Mouse (Mus musculus): ENCODE data around the gene Il13ra2. TPM values are rescaled to one million over a fixed set of nuclear protein-coding genes. Genes with fewer than 3 reads are reported as not detected.
"Not testable (repeated sequence)": the region's sequence is repeated elsewhere in the genome, so short reads cannot be mapped to it uniquely, and the experiment has no call there.

Gene Il13ra2
- polyA plus RNA-seq (2015; fragmentation: Nextera tagmentation; extraction: Ambion mirVana): 0.12 TPM in 1 of 2 replicates, not detected in the other

DNA sequence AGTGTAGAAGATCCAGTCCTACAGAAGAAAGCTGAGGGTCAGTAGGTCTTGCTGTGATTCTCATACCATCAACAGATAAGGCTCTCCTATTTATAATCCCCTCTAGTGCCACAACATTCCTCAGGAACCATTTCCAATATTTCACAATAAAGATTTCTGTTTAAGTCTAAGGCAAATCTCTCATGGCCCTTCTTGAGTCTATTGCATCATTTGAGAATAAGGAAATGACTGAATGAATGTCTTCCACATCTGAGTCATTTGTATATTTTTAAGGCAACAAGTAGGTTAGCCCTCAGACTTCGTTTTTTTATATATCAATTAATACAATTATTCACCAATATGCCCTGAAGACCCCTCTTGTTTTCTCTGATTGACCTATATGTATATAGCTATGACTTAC is at the start of gene Il13ra2:
Gene Il13ra2, minus strand, starts transcription at position 64 of the 400 bp plus-strand sequence.
- 46% methylated on average over 1 of the region's 1 CpGs for WGBS
- Histone ChIP-seq H3K27me3 (ENCODE audit: control insufficient read depth, insufficient read depth, low read length) (no peaks in the 10 kb centered on the region), H3K4me1 (ENCODE audit: control insufficient read depth, insufficient read depth, low read length) (no peaks in the 10 kb centered on the region), H3K36me3 (ENCODE audit: control insufficient read depth, insufficient read depth) (no peaks in the 10 kb centered on the region), H3K4me3 (ENCODE audit: low read length) (no peak within 1 kb of the TSS), H3K4me2 (ENCODE audit: low read depth, low read length) (no peak within 1 kb of the TSS), H3K9ac (ENCODE audit: low read length) (no peak within 1 kb of the TSS), H3K9me3 (replicated peaks; ENCODE audit: control insufficient read depth, low read length) (no peaks in the 10 kb centered on the region), H3K27ac (ENCODE audit: low read length) (no peak within 1 kb of the TSS)
- ATAC-seq (replicated peaks; ENCODE audit: extremely low read depth, insufficient read depth, low FRiP score): no peak

GRCm38 (mm10) chrX:147453610-147454009 is 24.6 kb upstream of the Il13ra2 start, which contains the start of gene Vmn1r239-ps:
Vmn1r239-ps (minus strand) TSS chrX:147453710.
- 62% methylated on average over 1 of the region's 1 CpGs for WGBS
- H3K27ac ChIP-seq (ENCODE audit: low read length); H3K9me3 ChIP-seq (replicated peaks; ENCODE audit: control insufficient read depth, low read length); H3K9ac ChIP-seq (ENCODE audit: low read length); ATAC-seq (replicated peaks; ENCODE audit: extremely low read depth, insufficient read depth, low FRiP score); H3K27me3 ChIP-seq (ENCODE audit: control insufficient read depth, insufficient read depth, low read length); H3K4me2 ChIP-seq (ENCODE audit: low read depth, low read length); H3K4me3 ChIP-seq (ENCODE audit: low read length); H3K36me3 ChIP-seq (ENCODE audit: control insufficient read depth, insufficient read depth); H3K4me1 ChIP-seq (ENCODE audit: control insufficient read depth, insufficient read depth, low read length): not testable (repeated sequence)

DNA sequence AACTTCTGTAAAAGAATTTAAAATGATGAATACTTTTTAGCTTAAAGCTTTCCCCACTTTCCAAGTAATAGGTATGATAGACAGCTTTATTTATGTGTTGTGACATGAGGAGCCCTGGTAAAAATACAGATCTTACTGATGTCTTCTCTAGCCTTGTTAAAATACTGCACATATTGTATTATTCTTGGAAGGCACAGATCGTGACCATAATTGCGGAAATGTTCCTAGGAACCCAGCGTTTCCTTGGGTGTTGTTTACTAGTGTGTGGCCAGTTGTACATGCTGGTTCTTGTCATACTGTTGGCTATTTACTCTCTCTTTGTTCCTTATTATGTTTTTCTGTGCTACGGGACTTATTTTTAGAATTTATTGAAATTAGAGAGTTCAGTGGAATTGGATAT is 14.4 kb upstream of the Il13ra2 start:
- H3K36me3 ChIP-seq (ENCODE audit: control insufficient read depth, insufficient read depth): no peaks in the 10 kb centered on the region
- no peaks in the 10 kb centered on the region for H3K27me3 ChIP-seq (ENCODE audit: control insufficient read depth, insufficient read depth, low read length)
- H3K9ac ChIP-seq (ENCODE audit: low read length): no peak overlapping the region
- H3K4me3 ChIP-seq (ENCODE audit: low read length): no peak overlapping the region
- no peaks in the 10 kb centered on the region for H3K9me3 ChIP-seq (replicated peaks; ENCODE audit: control insufficient read depth, low read length)
- WGBS: 83% methylated on average over 4 of the region's 4 CpGs
- ATAC-seq (replicated peaks; ENCODE audit: extremely low read depth, insufficient read depth, low FRiP score): no peak
- H3K4me2 ChIP-seq (ENCODE audit: low read depth, low read length): no peak overlapping the region
- no peaks in the 10 kb centered on the region for H3K4me1 ChIP-seq (ENCODE audit: control insufficient read depth, insufficient read depth, low read length)
- H3K27ac ChIP-seq (ENCODE audit: low read length): no peak overlapping the region

- no peak overlapping the region for H3K4me3 ChIP-seq (ENCODE audit: low read length)
- no peaks in the 10 kb centered on the region for H3K36me3 ChIP-seq (ENCODE audit: control insufficient read depth, insufficient read depth)
- H3K9me3 ChIP-seq (replicated peaks; ENCODE audit: control insufficient read depth, low read length): no peaks in the 10 kb centered on the region
- 62% methylated on average over 2 of the region's 2 CpGs for WGBS
- H3K27ac ChIP-seq (ENCODE audit: low read length): no peak overlapping the region
- H3K27me3 ChIP-seq (ENCODE audit: control insufficient read depth, insufficient read depth, low read length): no peaks in the 10 kb centered on the region
- no peak for ATAC-seq (replicated peaks; ENCODE audit: extremely low read depth, insufficient read depth, low FRiP score)
- no peak overlapping the region for H3K4me2 ChIP-seq (ENCODE audit: low read depth, low read length)
- no peak overlapping the region for H3K9ac ChIP-seq (ENCODE audit: low read length)
- no peaks in the 10 kb centered on the region for H3K4me1 ChIP-seq (ENCODE audit: control insufficient read depth, insufficient read depth, low read length)
Measured at GRCm38 (mm10) chrX:147435400-147435799, 6.4 kb upstream of the Il13ra2 start.

DNA sequence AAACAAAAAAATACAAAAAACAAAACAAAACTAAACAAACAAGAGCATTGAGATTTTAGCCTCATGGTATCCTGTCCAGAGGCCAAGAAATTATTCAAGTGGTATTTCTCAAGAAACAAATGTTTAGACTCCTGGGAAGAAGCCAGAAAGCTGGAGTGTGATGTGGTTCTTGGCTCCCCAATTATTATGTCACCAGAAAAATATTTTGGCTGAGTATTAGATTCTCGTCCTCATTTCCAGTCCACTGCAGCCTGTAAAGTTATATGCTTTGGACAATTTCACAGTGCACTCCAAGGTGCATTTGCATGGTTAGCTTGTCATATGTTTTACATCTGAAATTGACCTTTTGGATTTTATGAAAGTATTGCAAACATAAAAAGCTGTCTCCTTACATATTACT is 761 bp upstream of the Il13ra2 start:
- 23% methylated on average over 1 of the region's 1 CpGs for WGBS
- Histone ChIP-seq H3K4me3 (ENCODE audit: low read length) (no peak overlapping the region), H3K4me2 (ENCODE audit: low read depth, low read length) (no peak overlapping the region), H3K9ac (ENCODE audit: low read length) (no peak overlapping the region), H3K36me3 (ENCODE audit: control insufficient read depth, insufficient read depth) (no peaks in the 10 kb centered on the region), H3K27me3 (ENCODE audit: control insufficient read depth, insufficient read depth, low read length) (no peaks in the 10 kb centered on the region), H3K27ac (ENCODE audit: low read length) (no peak overlapping the region), H3K9me3 (replicated peaks; ENCODE audit: control insufficient read depth, low read length) (no peaks in the 10 kb centered on the region), H3K4me1 (ENCODE audit: control insufficient read depth, insufficient read depth, low read length) (no peaks in the 10 kb centered on the region)
- ATAC-seq (replicated peaks; ENCODE audit: extremely low read depth, insufficient read depth, low FRiP score): no peak; the same call in 1 of the 2 replicates

DNA sequence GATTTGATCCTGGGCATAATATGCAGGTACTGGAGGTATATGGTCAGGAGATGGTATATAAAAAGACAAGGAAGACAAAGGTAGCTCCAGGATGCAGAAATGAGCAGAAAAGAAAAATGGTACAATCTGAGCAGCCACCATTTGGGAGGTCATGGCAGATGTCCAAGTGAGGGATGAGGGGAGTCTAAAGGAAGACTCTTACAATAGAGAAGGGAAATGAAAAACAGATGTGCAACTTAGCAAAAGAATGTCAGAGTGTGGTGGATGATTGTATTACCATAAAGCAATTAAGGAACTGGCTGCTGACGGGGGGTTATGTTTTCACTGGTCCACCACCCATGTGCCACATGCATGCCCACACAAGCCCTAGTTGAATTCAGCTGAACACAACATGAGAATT is 35.5 kb downstream of the Il13ra2 start:
- no peaks in the 10 kb centered on the region for H3K27me3 ChIP-seq (ENCODE audit: control insufficient read depth, insufficient read depth, low read length)

GRCm38 (mm10) chrX:147349167-147349566 is 79.8 kb downstream of the Il13ra2 start:
- WGBS: 71% methylated on average over 2 of the region's 2 CpGs
- Histone ChIP-seq H3K4me3 (ENCODE audit: low read length) (no peak overlapping the region), H3K9me3 (replicated peaks; ENCODE audit: control insufficient read depth, low read length) (no peaks in the 10 kb centered on the region), H3K27ac (ENCODE audit: low read length) (no peak overlapping the region), H3K36me3 (ENCODE audit: control insufficient read depth, insufficient read depth) (no peaks in the 10 kb centered on the region), H3K4me1 (ENCODE audit: control insufficient read depth, insufficient read depth, low read length) (no peaks in the 10 kb centered on the region), H3K4me2 (ENCODE audit: low read depth, low read length) (no peak overlapping the region), H3K9ac (ENCODE audit: low read length) (no peak overlapping the region), H3K27me3 (ENCODE audit: control insufficient read depth, insufficient read depth, low read length) (no peaks in the 10 kb centered on the region)
- ATAC-seq (replicated peaks; ENCODE audit: extremely low read depth, insufficient read depth, low FRiP score): no peak

More for the DNA sequence above, 35.5 kb downstream of the Il13ra2 start:
- Histone ChIP-seq H3K9ac (ENCODE audit: low read length) (no peak overlapping the region), H3K4me3 (ENCODE audit: low read length) (no peak overlapping the region), H3K4me1 (ENCODE audit: control insufficient read depth, insufficient read depth, low read length) (no peaks in the 10 kb centered on the region), H3K4me2 (ENCODE audit: low read depth, low read length) (no peak overlapping the region), H3K9me3 (replicated peaks; ENCODE audit: control insufficient read depth, low read length) (no peaks in the 10 kb centered on the region), H3K27ac (ENCODE audit: low read length) (no peak overlapping the region), H3K36me3 (ENCODE audit: control insufficient read depth, insufficient read depth) (no peaks in the 10 kb centered on the region)
- WGBS: 56% methylated on average over 1 of the region's 1 CpGs
- ATAC-seq (replicated peaks; ENCODE audit: extremely low read depth, insufficient read depth, low FRiP score): no peak

Other genes with a start within 250 kb of the Il13ra2 start
- not detected in 2 replicates for gene Vmn1r239-ps, start 24.5 kb upstream of the Il13ra2 start, polyA plus RNA-seq (2015; fragmentation: Nextera tagmentation; extraction: Ambion mirVana)
- 1.9 and 2.2 TPM in 2 replicates for gene Lrch2, start 124.9 kb upstream of the Il13ra2 start, polyA plus RNA-seq (2015; fragmentation: Nextera tagmentation; extraction: Ambion mirVana)